Mouse (Mus musculus) kidney, adult 2 months (tissue): ENCODE data around the gene Tmed9. TPM values are rescaled to one million over a fixed set of nuclear protein-coding genes. Genes with fewer than 3 reads are reported as not detected.
"Not testable (repeated sequence)": the region's sequence is repeated elsewhere in the genome, so short reads cannot be mapped to it uniquely, and the experiment has no call there.

Experiments
- DNase-seq: peaks from one replicate; pipeline ENCODE4 v3.0.0; 2021
- H3K27ac ChIP-seq: fragments of 200-500 bp; 2 replicates; pipeline ENCODE4 v1.5.1; 2012; ENCODE audit warnings: low read depth, low read length, control low read depth, inconsistent platforms; ENCODE audit not compliant: insufficient read depth
- H3K27me3 ChIP-seq: fragments of 200-500 bp; replicated peaks from 2 replicates; pipeline ENCODE4 v1.6.1; 2012; ENCODE audit warnings: mild to moderate bottlenecking, moderate library complexity, low read length, inconsistent platforms; ENCODE audit not compliant: control insufficient read depth, insufficient read depth
- H3K36me3 ChIP-seq: fragments of 200-500 bp; 2 replicates; pipeline ENCODE4 v1.6.1; 2012; ENCODE audit warnings: mild to moderate bottlenecking, moderate library complexity, low read length, inconsistent platforms; ENCODE audit not compliant: control insufficient read depth, insufficient read depth
- H3K4me1 ChIP-seq: fragments of 200-500 bp; 2 replicates; pipeline ENCODE4 v1.6.1; 2011; ENCODE audit warnings: low read length; ENCODE audit not compliant: control insufficient read depth, insufficient read depth
- H3K4me3 ChIP-seq: fragments of 200-500 bp; 2 replicates; pipeline ENCODE4 v1.5.1; 2011; ENCODE audit warnings: mild to moderate bottlenecking, low read depth, low read length, control low read depth; ENCODE audit not compliant: insufficient read depth
- CTCF ChIP-seq: fragments of 200-500 bp; conservative IDR thresholded peaks from 2 replicates; pipeline ENCODE4 v1.5.1; 2011; ENCODE audit warnings: low read depth, mild to moderate bottlenecking, control low read depth, low read length, moderate library complexity, mixed read lengths; ENCODE audit not compliant: insufficient read depth, insufficient read length
- POLR2A ChIP-seq: fragments of 200-500 bp; IDR thresholded peaks from one replicate; pipeline ENCODE4 v1.6.1; 2011; ENCODE audit warnings: low read depth, low read length, control low read depth
- WGBS: fragments of 180-500 bp; shearing (Covaris S2); methylation state at CpG from one replicate; pipeline ENCODE4 v1.1.7; 2018; 5-methylcytosine and 5-hydroxymethylcytosine counted together
- polyA plus RNA-seq: library from polyadenylated mRNA; depleted of rRNA; stranded (reverse); fragments of >200 nt; gene quantifications from 2 replicates; pipeline ENCODE4 v1.2.3, GENCODE M21; 2012

The Tmed9 gene
- polyA plus RNA-seq, 1 experiment = 92.5 TPM

- Histone ChIP-seq H3K27ac (no peak overlapping the region), H3K4me1 (peaks cover 6% of the 10 kb centered on the region), H3K27me3 (no peaks in the 10 kb centered on the region), H3K36me3 (no peaks in the 10 kb centered on the region), H3K4me3 (no peak overlapping the region)
- DNase-seq = no peak
- WGBS = 97% methylated on average over 2 of the region's 2 CpGs
- no peak for TF ChIP-seq POLR2A
- TF ChIP-seq CTCF = no peak
Observed at GRCm38 (mm10) chr13:55547916-55548315, 25.6 kb upstream of the Tmed9 start.

GRCm38 (mm10) chr13:55548426-55548825 lies 25.1 kb upstream of the Tmed9 start:
- Histone ChIP-seq H3K27me3 (no peaks in the 10 kb centered on the region), H3K27ac (no peak overlapping the region), H3K4me3 (no peak overlapping the region), H3K4me1 (peaks cover 2% of the 10 kb centered on the region), H3K36me3 (no peaks in the 10 kb centered on the region)
- TF ChIP-seq CTCF (no peak), POLR2A (no peak)
- WGBS = 87% methylated on average over 5 of the region's 5 CpGs
- no peak for DNase-seq

GRCm38 (mm10) chr13:55549061-55549460 lies 24.5 kb upstream of the Tmed9 start:
- TF ChIP-seq CTCF (no peak), POLR2A (no peak)
- H3K36me3 ChIP-seq = no peaks in the 10 kb centered on the region
- H3K4me3 ChIP-seq = no peak overlapping the region
- H3K27ac ChIP-seq = no peak overlapping the region
- H3K27me3 ChIP-seq = no peaks in the 10 kb centered on the region
- 69% methylated on average over 15 of the region's 15 CpGs for WGBS
- H3K4me1 ChIP-seq = no peaks in the 10 kb centered on the region
- no peak for DNase-seq

- no peak for TF ChIP-seq POLR2A
- TF ChIP-seq CTCF = no peak
- no peak for DNase-seq
- Histone ChIP-seq H3K36me3 (no peaks in the 10 kb centered on the region), H3K27ac (no peak overlapping the region), H3K4me3 (no peak overlapping the region), H3K27me3 (no peaks in the 10 kb centered on the region), H3K4me1 (peaks cover 8% of the 10 kb centered on the region; the same call in 1 of the 2 replicates)
- WGBS = 87% methylated on average over 9 of the region's 9 CpGs
Observed at GRCm38 (mm10) chr13:55555921-55556320, 17.6 kb upstream of the Tmed9 start.

GRCm38 (mm10) chr13:55557499-55557898 lies 16.0 kb upstream of the Tmed9 start:
- Histone ChIP-seq H3K36me3 (no peaks in the 10 kb centered on the region), H3K27ac (no peak overlapping the region), H3K4me3 (no peak overlapping the region), H3K4me1 (peaks cover 8% of the 10 kb centered on the region; the same call in 1 of the 2 replicates), H3K27me3 (no peaks in the 10 kb centered on the region)
- no peak for DNase-seq
- TF ChIP-seq POLR2A (no peak), CTCF (no peak)
- WGBS = 64% methylated on average over 6 of the region's 6 CpGs

- Histone ChIP-seq H3K4me3 (no peak overlapping the region), H3K4me1 (peaks cover 8% of the 10 kb centered on the region; the same call in 1 of the 2 replicates), H3K27me3 (no peaks in the 10 kb centered on the region), H3K27ac (no peak overlapping the region), H3K36me3 (no peaks in the 10 kb centered on the region)
- 50% methylated on average over 7 of the region's 7 CpGs for WGBS
- TF ChIP-seq POLR2A = no peak
- TF ChIP-seq CTCF = no peak
- DNase-seq = peak; percentile 38
Observed at GRCm38 (mm10) chr13:55563266-55563879, 10.2 kb upstream of the Tmed9 start.

- Histone ChIP-seq H3K27me3 (no peaks in the 10 kb centered on the region), H3K27ac (no peak overlapping the region), H3K36me3 (no peaks in the 10 kb centered on the region), H3K4me1 (peaks cover 16% of the 10 kb centered on the region; the same call in 1 of the 2 replicates), H3K4me3 (no peak overlapping the region)
- TF ChIP-seq CTCF (no peak), POLR2A (no peak)
- DNase-seq = no peak
- WGBS = 80% methylated on average over 6 of the region's 6 CpGs
Observed at GRCm38 (mm10) chr13:55567001-55567400, 6.5 kb upstream of the Tmed9 start.

GRCm38 (mm10) chr13:55567949-55568348 lies 5.6 kb upstream of the Tmed9 start:
- H3K27me3 ChIP-seq = no peaks in the 10 kb centered on the region
- peaks cover 16% of the 10 kb centered on the region; the same call in 1 of the 2 replicates for H3K4me1 ChIP-seq
- H3K36me3 ChIP-seq = no peaks in the 10 kb centered on the region
- TF ChIP-seq POLR2A = no peak
- 88% methylated on average over 2 of the region's 2 CpGs for WGBS
- H3K4me3 ChIP-seq = no peak overlapping the region
- no peak for DNase-seq
- no peak overlapping the region for H3K27ac ChIP-seq

- DNase-seq, H3K4me3 ChIP-seq, H3K27ac ChIP-seq, H3K36me3 ChIP-seq, H3K27me3 ChIP-seq: not testable (repeated sequence)
- H3K4me1 ChIP-seq = peaks cover 16% of the 10 kb centered on the region; the same call in 1 of the 2 replicates
- 77% methylated on average over 4 of the region's 4 CpGs for WGBS
Observed at GRCm38 (mm10) chr13:55568524-55568923, 5.0 kb upstream of the Tmed9 start.
